Mouse (Mus musculus) embryo, embryonic 10 days (tissue): ENCODE data around the gene Tle2.

Experiments used
- DNase-seq: peaks from one replicate; pipeline ENCODE4 v3.0.0-alpha.2; 2015; ENCODE audit warnings: low spot score

Tle2 gene

DNA sequence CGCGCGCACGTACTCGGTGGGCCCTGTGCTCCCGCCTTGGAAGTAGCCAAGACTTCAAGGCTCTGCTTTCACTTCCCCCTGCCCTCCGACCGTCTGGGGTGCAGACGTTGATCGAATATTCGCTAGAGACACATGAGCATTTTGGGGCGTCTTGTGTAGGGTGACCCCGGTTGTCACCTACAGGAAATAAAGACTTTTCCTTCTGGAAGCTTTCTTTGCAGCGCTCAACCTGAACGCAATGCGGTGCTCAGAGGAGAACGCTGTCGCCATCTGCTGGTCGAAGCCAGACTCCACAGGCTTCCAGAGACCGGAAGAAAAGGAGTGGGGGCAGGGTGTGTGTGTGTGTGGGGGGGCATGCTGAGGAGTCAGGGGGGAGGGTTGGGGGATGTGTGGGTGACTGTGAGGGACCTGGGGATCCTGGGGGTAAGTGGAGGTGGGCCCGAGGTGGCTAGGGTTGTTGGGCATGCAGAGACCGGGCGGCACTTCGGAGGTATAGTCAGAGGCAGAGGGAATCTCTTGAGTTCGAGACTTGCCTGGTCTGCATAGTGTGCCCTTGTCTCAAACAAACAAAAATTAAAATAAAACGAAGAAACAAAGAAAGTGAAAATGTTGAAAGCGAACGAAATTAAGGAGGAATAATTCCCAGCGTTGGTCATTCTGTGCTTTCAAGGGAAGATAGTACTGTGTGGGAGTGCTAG, 30.8 kb downstream of the Tle2 start:
- DNase-seq, result peak; percentile 95

DNA sequence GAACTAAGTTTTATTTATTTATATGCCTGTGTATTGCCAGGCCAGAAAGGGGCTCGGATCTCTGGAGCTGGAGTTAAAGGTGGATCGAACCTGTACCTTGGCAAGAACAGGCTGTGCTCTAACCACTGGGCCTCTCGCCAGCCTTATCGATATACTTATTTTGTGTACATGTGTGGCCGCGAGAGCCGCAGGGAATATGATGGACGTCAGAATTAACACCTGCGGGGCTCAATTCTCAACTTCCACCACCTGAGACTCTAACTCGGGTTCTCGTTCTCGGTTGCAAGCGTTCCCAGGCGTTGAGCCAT, 31.3 kb downstream of the Tle2 start:
- no peak for DNase-seq

DNA sequence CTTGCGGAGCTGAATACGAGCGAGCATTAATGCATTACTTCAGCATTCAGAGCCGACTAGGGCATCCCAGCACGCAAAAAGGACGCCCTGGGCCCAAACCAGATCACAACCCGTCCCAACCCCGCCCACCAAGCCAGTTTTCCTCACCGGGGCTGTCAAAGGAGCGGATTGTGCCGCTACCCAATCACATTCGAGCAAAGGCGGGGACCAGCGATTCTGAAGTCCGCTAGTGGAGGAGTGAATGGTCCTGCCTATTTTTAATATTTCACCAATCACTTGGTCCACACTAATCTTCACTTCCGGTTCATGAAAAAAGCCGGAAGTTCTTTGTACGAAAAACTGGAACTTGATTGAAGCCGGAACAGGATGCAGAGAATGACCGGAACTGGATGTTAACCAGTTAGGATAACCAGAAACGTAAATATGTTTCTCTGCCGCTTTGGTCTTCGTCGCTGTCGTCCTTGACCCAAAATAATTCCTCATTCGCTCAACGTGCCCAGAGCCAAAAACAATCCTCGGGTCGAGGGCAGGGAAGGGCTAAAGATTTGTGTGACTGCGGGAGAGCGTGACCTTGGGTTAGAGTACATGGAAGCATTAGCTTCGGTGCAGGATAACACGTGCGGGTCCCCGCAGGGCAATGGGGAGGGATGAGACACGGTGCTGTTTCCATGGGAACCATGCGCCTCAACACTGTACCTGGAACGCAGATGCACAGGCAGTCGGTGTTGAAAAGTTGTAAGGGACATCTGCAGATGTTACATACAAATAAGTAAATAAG, 31.8 kb downstream of the Tle2 start, which contains the start of gene BC025920:
Gene BC025920 (plus strand): TSS at position 297 of the 778 bp plus-strand sequence.
- peak; percentile 97 for DNase-seq

DNA sequence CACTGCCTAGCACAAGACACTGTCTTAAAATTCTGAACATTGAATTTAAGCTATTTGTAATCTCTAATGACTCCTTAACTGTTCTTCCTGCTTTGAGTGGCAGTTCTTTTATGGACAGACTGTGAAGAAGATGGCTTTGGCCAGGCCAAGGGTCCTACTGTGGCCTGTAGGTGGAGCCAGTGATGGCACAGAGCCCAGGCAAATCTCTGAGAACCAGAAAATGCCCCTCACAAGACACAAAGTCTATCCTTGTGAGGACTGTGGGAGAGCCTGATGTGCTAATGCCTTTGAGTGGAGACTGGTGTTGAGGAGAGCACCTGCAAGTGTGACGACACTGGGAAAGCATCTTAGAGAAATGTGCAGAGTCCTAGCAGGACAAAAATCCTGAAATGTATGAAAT, 33.9 kb downstream of the Tle2 start:
- DNase-seq, result no peak

DNA sequence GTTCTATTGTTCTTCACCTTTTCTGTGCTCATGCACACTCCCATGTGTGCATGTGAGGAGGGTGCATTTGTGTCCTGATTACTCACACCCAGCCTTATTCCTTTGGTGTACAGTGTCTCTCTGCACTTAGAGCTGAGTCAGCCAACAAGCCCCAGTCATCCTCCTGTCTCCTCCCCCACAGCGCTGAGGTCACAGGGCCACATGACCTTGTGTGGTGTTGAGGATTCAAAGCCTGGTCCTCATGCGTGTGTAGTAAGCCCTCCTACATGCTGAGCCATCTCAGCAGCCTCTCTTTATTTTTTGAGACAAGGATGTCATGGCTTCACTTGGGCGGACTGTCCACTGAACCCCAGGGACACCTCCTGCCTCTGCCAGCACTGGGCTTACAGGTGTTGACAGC, 38.4 kb downstream of the Tle2 start:
- DNase-seq, result no peak

DNA sequence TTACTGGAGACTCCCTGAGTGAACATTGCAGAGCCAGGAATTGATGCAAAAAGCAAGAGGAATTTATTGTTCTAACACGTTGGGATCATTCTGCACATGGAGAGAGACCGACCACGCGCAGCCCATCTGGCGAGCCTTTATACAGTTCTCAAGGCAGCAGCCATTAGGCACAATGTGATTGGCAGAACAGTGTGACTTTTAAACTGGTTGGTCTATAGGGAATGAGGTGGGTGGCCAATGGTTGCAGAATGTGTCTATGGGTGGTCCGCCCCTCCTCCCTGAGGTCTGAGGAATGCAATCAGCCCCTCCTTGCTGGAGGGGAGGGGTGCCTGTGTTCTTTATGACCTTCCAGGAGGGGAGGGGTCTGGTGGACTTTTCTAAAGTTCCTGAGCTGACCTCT, 41.1 kb downstream of the Tle2 start:
- DNase-seq, result peak; percentile 67

DNA sequence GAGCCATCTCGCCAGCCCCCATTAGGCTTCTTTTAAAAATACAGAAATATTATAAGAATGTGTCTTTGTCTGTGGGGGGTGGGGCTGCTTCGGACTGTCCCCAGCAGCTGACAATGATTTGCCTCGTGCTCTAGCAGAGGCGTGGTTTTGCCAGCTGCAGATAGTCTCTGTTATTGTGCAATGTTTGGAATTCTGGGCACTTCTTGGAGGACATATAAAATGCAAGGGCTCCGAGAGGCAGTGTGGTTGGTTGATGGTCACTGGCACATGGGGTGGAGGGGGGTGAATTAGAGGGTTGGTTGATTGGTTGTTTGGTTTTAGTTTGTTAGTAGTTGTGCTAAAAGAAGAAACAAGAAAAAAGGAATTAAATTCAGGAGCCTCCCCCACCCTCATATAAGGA, 45.6 kb downstream of the Tle2 start:
- DNase-seq, result no peak

DNA sequence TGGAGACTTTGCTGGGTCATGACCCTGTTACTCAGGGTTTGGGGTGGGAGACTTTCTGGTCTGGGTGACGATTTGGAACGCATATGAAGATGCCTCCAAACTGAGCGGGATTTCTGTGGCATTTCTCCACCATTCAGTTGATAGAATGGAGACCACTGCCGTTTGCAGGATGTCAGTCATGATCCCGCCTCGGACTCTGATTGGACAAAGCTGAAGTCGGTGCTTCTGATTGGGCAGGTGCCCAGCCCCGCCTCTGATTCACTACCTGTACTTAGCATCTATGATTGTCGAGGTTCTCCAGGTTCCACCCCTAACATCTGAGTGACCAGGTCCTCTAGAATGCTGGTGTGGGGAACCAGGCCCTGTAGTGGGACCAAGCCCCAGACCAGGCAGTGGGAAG, 46.4 kb downstream of the Tle2 start:
- no peak for DNase-seq

DNA sequence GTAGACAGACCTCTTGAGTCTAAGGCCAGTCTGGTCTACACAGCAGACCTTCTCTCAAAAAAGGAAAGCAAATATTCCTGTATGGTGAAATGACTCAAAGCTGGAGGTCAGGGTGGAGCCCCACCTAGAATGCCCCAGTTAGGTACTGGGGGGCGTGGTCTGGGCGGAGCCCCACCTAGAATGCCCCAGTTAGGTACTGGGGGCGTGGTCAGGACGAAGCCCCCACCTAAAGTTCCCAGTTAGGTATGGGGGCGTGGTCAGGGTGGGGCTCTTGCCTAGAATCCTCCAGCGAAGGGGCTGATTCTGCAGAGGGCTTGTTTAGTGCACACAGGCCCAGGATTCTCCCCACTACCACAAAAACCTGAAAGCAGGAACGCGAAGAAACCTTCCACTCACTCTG, 49.1 kb downstream of the Tle2 start:
- no peak for DNase-seq

DNA sequence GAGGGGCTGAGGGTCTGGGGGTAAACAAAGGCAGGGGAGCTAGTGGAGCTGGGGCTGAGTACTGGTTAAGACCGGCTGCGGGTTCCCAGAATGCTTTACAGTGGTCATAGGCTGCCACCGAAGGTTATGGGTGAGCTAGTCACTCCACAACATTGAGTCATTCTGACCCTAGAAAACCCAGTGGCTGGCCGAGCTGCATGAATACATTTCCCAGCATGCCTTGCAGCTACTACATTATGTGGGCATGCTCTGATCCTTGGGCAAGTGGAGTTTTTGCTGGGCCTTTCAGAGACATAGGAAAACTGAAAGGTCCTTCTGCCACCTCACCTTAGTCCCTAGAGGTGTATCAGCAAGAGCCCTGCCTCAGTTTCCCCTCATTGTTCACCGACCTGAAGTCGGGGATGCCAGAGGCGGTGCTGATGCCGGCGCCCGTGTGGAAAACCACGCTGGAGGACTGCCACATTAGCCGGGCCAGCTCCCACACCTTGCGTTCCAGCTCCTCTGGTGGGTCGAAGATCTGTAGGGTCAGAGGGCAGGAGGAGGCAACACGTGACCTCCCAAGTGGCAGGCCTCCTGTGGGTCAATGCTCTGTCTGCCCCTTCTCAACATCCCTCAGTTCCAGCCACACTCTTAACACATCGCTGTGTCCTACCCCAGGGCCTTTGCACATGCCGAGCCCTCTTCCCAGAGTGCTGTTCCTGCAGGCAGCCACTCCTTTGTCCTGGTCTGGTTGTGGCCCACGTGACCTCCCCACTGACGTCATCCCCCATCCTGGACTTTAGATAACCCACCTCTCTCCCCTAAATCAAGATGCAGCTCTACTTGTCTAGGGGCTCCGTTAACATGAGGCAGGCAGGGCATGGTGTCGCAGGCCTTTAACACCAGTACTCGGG, 52.0 kb downstream of the Tle2 start:
- no peak for DNase-seq

DNA sequence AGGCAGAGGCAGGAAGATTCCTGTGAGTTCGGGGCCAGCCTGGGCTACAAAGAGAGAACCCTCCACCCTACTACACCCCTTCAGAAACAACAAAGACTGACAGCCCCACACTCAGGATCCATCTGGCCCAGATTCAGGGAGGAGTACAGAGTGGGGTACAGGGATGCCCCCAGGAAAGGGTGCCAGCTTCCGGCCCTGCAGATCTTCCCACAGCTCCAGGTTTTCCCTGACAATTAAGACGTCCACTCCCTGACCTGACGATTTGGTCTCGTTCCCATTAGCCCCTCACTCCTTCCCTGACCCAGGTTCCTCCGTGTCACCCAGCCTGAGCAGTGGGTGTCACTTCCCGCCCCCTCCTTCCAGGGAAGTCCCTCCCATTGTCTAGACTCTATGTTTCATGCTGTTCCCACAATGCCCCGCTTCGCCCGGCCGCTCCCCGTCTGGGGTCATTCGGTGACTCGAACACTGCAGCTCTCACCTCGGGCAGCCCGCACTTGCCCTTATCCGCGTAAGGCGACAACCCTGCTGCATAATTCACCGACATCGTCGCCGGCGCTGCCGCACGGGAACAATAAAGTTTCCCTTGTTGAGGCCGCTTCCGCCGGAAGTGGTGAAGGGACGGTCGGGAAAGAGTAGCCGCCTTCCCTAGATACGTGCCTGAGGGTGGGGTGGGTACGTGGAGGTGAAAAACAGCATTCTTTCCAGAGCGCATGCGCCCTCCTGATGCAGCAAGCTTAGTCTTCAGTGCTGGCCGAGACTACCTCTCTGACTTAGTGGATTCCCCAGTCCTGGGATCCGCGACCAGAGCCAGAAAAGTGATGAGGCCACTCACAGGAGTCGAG, 52.9 kb downstream of the Tle2 start, which contains the start of gene Sirt6:
Gene Sirt6 (minus strand): TSS at position 804 of the 842 bp plus-strand sequence.
- DNase-seq, result peak; percentile 96

DNA sequence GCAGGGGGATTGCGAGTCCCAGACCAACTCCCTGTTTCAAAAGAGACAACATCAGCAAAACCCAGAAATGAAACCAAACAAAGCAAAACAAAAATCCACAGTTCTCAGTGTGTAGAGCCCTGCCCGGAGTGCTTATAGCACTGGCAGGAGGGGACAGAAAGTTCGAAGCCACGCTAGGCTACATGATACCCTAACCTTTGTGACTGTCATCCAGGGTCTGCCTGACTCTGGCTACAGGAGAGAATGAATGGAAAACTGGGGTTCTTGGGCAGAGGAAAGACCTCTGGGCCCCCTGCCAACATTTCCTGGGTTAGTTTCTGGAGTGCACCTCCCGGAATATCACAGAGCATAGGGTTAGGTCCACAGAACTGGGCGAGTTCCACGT, 53.5 kb downstream of the Tle2 start:
- DNase-seq, result no peak

DNA sequence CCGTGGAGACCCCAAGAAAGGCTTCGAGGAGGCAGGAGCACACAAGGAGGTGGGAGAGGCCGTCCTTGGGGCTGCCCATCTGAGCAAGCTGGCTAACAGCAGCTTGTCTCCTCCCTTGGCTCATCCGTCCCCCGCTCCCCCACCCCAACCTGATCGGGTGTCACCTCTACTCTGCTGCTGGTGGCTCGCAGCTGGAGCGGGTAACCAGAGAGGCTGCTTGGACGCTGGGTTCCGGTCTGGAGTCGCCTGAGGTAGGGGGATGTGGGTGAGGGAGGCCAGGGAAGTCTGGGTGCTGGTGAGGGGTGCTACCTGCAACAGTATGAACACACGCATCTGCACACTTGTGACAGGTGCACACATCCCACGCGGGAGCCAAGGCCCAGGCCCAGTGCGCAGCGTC, 54.0 kb downstream of the Tle2 start, which contains the start of gene Ankrd24:
Gene Ankrd24 (plus strand): TSS at position 151 of the 400 bp plus-strand sequence.
- DNase-seq, result no peak

DNA sequence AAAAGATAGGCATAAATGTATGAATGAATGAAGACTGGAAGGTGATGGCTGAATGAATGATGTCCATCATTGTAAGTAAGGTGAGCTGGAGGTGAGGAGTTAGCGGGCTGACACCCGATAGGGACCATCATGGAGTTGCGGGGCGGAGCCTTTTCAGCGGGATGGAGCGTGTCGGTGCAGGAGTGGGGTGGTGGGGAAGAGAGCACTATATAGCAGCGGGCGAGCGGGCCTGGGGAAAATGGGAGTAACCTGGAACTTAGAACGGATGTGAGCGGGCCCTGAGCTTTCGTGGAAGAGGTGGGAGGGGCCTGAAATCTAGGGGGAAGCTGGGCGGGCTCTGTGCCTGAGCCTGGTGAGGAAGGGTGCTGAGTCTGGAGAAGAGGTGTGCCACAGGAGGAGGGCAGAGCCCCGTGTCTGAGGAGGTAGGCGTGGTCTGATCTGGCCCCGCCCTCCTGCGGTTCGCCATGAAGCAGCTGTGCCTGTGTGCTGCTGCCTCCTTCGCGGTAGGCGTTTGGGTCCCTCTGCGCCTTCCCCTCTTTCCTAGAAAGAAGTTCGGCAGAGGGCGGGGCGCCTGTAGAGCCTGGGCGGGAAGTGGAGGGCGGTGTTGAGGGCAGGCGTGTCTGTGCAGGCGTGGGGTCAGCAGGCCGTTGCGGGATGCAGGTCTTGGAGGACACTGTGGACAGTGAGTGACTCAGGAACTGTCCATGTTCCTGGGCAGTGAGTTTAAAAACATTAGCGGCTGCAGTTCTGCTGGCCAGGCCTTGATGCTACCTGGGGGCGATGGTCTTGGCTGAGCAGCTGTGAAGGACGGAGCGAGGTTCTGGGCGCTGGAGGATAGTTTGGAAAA, 59.1 kb downstream of the Tle2 start:
- DNase-seq, result peak; percentile 95

DNA sequence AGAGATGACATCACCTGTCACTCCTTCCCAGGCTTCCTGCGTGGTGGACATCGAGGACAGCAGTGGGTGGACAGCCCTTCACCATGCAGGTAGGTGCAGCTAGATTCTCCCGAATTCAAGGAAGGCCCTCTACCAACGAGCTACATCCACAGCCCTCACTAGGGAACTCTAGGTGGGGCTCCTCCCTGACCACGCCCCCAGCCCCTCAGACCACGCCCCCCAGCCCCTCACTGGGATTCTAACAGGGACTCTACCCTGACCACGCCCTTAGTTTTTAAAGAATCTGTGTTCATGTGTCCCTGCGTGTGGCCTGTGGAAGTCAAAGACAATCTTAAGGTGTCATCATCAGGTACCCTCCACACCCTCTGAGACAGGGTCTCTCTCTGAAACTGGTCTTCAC, 62.0 kb downstream of the Tle2 start:
- DNase-seq, result no peak

DNA sequence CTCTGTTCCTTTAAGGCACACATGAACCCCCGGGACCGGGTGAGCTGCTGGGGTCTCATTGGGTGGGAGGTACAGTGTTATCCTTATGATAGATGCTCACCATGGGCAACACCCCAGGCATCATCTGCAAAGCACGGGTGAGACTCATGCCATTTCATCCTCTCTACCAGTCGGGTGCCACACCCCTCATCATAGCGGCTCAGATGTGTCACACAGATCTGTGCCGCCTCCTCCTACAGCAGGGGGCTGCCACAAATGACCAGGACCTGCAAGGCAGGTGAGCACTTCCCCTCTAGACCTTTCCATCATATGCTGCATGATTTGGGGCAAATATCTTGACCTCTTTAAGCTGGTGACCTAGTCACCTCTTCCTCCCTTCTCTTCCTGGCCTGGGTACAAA, 63.7 kb downstream of the Tle2 start:
- DNase-seq, result no peak
